Mouse (Mus musculus): ENCODE data around the gene Tmem102.

DNA sequence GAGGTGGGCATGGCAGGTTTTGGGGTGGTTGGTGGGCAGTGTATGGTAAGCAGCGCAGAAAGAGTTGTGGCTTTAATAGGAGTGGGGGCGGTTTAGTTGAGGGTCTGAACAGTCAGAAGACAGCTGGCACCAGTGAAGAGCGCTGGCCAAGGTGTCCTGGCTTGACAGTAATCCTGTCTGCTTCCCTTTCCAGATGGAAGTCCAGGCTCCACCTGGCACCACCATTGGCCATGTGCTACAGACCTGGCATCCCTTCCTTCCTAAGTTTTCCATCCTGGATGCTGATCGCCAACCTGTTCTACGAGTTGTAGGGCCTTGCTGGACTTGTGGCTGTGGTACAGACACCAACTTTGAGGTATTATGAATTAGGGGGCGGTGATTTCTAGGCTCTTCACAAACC lies 42.6 kb upstream of the Tmem102 start:
- TF ChIP-seq GATA1 (IDR thresholded peaks at IDR 0.05; ENCODE audit: borderline replicate concordance, low read length) (no peak), FLI1 (IDR thresholded peaks at IDR 0.05; ENCODE audit: low read length) (no peak)
